Mouse (Mus musculus): Measurements from ENCODE around the gene Plekho2. TPM values are rescaled to one million over a fixed set of nuclear protein-coding genes. Genes with fewer than 3 reads are reported as not detected.

Plekho2 gene
- total and polyA plus RNA-seq, 3 experiments, result 7.6 to 12.9 TPM; not detected in 1

DNA sequence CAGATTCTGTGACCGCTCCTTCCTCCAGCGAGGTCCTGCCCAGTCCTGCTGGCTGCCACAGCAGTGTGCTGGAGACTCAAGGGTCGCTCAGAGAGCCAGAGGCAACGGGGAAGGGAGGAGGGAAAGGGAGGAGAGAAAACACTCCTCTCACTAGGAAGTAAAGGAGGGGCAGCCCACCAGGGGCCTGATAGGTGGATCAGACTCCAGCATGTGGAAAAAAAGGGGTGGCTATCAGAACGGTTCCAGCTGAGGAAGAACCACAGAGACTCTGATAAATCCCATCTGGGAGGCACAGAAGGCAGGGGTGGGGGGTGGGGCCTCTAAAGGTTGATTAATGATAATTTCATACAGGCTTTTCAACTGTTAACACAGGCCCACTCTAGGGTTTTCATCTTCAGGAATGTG, 24.8 kb downstream of the Plekho2 start (continued):
- TF ChIP-seq USF1 (IDR thresholded peaks at IDR 0.05; ENCODE audit: low read depth, low read length), result no peak
- no peak for TF ChIP-seq UBTF (IDR thresholded peaks at IDR 0.05; ENCODE audit: borderline replicate concordance, insufficient read depth, low read depth, low read length)
- TF ChIP-seq CHD2 (IDR thresholded peaks at IDR 0.05; ENCODE audit: low read length), result peak; percentile 52; the same call in 1 of the 2 replicates
- no peak for TF ChIP-seq CTCF (IDR thresholded peaks at IDR 0.05 in 2 of 3, conservative IDR thresholded peaks at IDR 0.05 in 1 of 3; ENCODE audit: control insufficient read depth in 1 of 3, insufficient read depth in 1 of 3, low read depth in 2 of 3, low read length in 3 of 3, poor library complexity in 1 of 3, severe bottlenecking in 1 of 3)
- TF ChIP-seq POLR2AphosphoS2 (IDR thresholded peaks at IDR 0.05; ENCODE audit: low read length), result 0 out of 2 replicates have a peak, but pooled peaks have one; percentile 23
- no peak for TF ChIP-seq CHD1 (IDR thresholded peaks at IDR 0.05; ENCODE audit: low read depth, low read length)
- TF ChIP-seq ELF1 (IDR thresholded peaks at IDR 0.05; ENCODE audit: low read depth, low read length), result no peak; the same call in 1 of the 2 replicates
- peak; percentile 85 for TF ChIP-seq RCOR1 (IDR thresholded peaks at IDR 0.05; ENCODE audit: low read depth, low read length)
- no peak for TF ChIP-seq GABPA (IDR thresholded peaks at IDR 0.05; ENCODE audit: low read depth, low read length)

DNA sequence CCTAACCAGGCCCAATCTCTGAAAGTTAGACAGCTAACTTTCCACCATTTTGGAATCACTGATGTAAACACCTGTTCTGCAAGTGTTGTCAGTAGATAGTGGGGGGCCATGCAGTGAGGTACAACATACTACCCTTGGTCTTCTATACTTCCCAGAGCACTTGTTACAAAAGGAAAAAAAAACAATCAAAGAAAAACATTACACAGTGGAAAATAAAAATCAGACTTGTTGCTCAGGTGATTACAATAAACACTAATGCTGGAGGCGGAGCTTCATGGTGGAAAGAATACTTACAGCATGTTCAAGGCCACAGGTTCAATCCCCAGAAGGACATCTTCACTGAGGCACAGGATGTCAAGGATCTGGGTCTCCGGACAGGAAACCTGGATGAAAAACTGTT, 27.1 kb downstream of the Plekho2 start:
- Histone ChIP-seq H3K9ac (ENCODE audit: control insufficient read depth, low read depth, low read length, poor library complexity, severe bottlenecking) (no peak overlapping the region), H3K4me3 (ENCODE audit: control insufficient read depth in 1 of 2, insufficient read depth in 1 of 2, low read depth in 2 of 2, low read length in 2 of 2) (no peak overlapping the region), H3K9me3 (replicated peaks; ENCODE audit: insufficient read depth, low read length) (no peaks in the 10 kb centered on the region), H3K36me3 (ENCODE audit: control insufficient read depth in 1 of 2, insufficient read depth in 2 of 2, low read length in 2 of 2) (peaks cover 0 to 50% of the 10 kb centered on the region in 2 experiments; a peak in 2 of 4 replicates), H3K4me1 (ENCODE audit: control insufficient read depth in 1 of 2, insufficient read depth in 2 of 2, low read length in 2 of 2) (peaks cover 22 to 52% of the 10 kb centered on the region in 2 experiments), H3K27me3 (ENCODE audit: control insufficient read depth in 1 of 2, insufficient read depth in 2 of 2, low read length in 2 of 2) (no peaks in the 10 kb centered on the region), H3K27ac (ENCODE audit: control insufficient read depth, low read depth, low read length) (no peak overlapping the region), H3K79me2 (ENCODE audit: control insufficient read depth, insufficient read depth, low read length, poor library complexity) (no peaks in the 10 kb centered on the region)
- no peak for DNase-seq (ENCODE audit: low read depth, low spot score)
- TF ChIP-seq POLR2AphosphoS2 (IDR thresholded peaks at IDR 0.05; ENCODE audit: low read length) (no peak), TAL1 (IDR thresholded peaks at IDR 0.05; ENCODE audit: low read length) (no peak), CTCF (IDR thresholded peaks at IDR 0.05 in 2 of 3, conservative IDR thresholded peaks at IDR 0.05 in 1 of 3; ENCODE audit: control insufficient read depth in 1 of 3, insufficient read depth in 1 of 3, low read depth in 2 of 3, low read length in 3 of 3, poor library complexity in 1 of 3, severe bottlenecking in 1 of 3) (no peak), USF2 (IDR thresholded peaks at IDR 0.05; ENCODE audit: borderline replicate concordance in 1 of 2, insufficient read depth in 1 of 2, low read depth in 1 of 2, low read length in 2 of 2) (no peak), NRF1 (IDR thresholded peaks at IDR 0.05; ENCODE audit: insufficient read depth, low read depth, low read length, poor library complexity, severe bottlenecking) (no peak), CHD2 (IDR thresholded peaks at IDR 0.05; ENCODE audit: low read length) (no peak), JUND (IDR thresholded peaks at IDR 0.05; ENCODE audit: low read depth, low read length) (no peak), POLR2AphosphoS5 (IDR thresholded peaks at IDR 0.05; ENCODE audit: borderline replicate concordance, low read depth, low read length) (no peak), E2F4 (IDR thresholded peaks at IDR 0.05; ENCODE audit: borderline replicate concordance, low read depth, low read length) (no peak), UBTF (IDR thresholded peaks at IDR 0.05; ENCODE audit: borderline replicate concordance, insufficient read depth, low read depth, low read length) (no peak), ETS1 (IDR thresholded peaks at IDR 0.05; ENCODE audit: low read depth, low read length) (no peak), MYC (IDR thresholded peaks at IDR 0.05; ENCODE audit: low read depth, low read length) (no peak), GABPA (IDR thresholded peaks at IDR 0.05; ENCODE audit: low read depth, low read length) (no peak), EP300 (IDR thresholded peaks at IDR 0.05; ENCODE audit: low read depth in 1 of 2, low read length in 2 of 2) (no peak), ZC3H11A (IDR thresholded peaks at IDR 0.05; ENCODE audit: low read depth, low read length) (no peak), MAX (IDR thresholded peaks at IDR 0.05; ENCODE audit: low read length) (no peak)

Measured in MEL (cell line).